In genomic region chr17:45518766-45519475, GRCm38 (mm10) we compare ENCODE assay signal across 22 mouse cellular contexts. TPM values are rescaled to one million over a fixed set of nuclear protein-coding genes. Genes with fewer than 3 reads are reported as not detected.
DNase-seq lines count a peak whose midpoint lies in the region; ATAC-seq lines count a peak whose summit lies in the region.
"Had no signal": no experiment of that assay in that cellular context is flagged by ENCODE, and none has a peak within 500 bp of the region (broad histone marks: within the 10 kb centered on the region; RNA-seq: fewer than 3 reads in every experiment).

No protein-coding gene starts in this region.

- peaks cover 5% of the 10 kb centered on the region; the same call in 1 of the 2 replicates for H3K36me3 ChIP-seq in hindbrain, embryonic 16.5 days (ENCODE audit: control insufficient read depth, insufficient read depth, low read length)
- H3K36me3 ChIP-seq: liver, embryonic 15.5 days; midbrain, embryonic 15.5 days had no signal

- WGBS in hindbrain, embryonic 16.5 days, result 72% methylated on average over 12 of the region's 12 CpGs

- no peaks in the 10 kb centered on the region for H3K9me3 ChIP-seq in hindbrain, embryonic 16.5 days (ENCODE audit: control insufficient read depth, low read length)
- H3K9me3 ChIP-seq: heart, embryonic 15.5 days; liver, embryonic 15.5 days; midbrain, embryonic 15.5 days had no signal

- H3K9ac ChIP-seq in hindbrain, embryonic 16.5 days (ENCODE audit: low read depth, low read length), result no peak overlapping the region
- H3K9ac ChIP-seq: heart, embryonic 15.5 days; liver, embryonic 15.5 days; midbrain, embryonic 15.5 days had no signal

- peaks cover 14% of the 10 kb centered on the region for H3K4me1 ChIP-seq in hindbrain, embryonic 16.5 days (ENCODE audit: control insufficient read depth, insufficient read depth, low read depth, low read length)
- H3K4me1 ChIP-seq: liver, embryonic 15.5 days had no signal

- H3K4me2 ChIP-seq in hindbrain, embryonic 16.5 days (ENCODE audit: low read length), result no peak overlapping the region
- H3K4me2 ChIP-seq: heart, embryonic 15.5 days; liver, embryonic 15.5 days; midbrain, embryonic 15.5 days had no signal

- intact Hi-C loops in left cerebral cortex, postnatal 4 days (cut with DNase I), result loop anchor here (5.0 kb wide), 1 partner anchor 33 kb away; no protein-coding TSS in a partner anchor

- ATAC-seq in cerebellum, adult (ENCODE audit: insufficient number of reproducible peaks, low FRiP score, low TSS enrichment), result peak; percentile 74
- peak; percentile 35 for ATAC-seq in hindbrain, embryonic 16.5 days
- ATAC-seq: activated CD4-positive, CD25-positive, alpha-beta regulatory T cell, adult 4 months; forebrain, embryonic 16.5 days; lung, postnatal 0 days; midbrain, embryonic 15.5 days; Patski had no signal

- no peak overlapping the region for H3K4me3 ChIP-seq in hindbrain, embryonic 16.5 days (ENCODE audit: low read length)
- H3K4me3 ChIP-seq: heart, embryonic 15.5 days; liver, embryonic 15.5 days; midbrain, embryonic 15.5 days had no signal

- no peaks in the 10 kb centered on the region for H3K27me3 ChIP-seq in hindbrain, embryonic 16.5 days (replicated peaks; ENCODE audit: control insufficient read depth, insufficient read depth, low read length)
- H3K27me3 ChIP-seq: midbrain, embryonic 15.5 days; Patski had no signal

- peak; percentile 90 for DNase-seq in left cerebral cortex, postnatal 4 days
- no peak for DNase-seq in left cerebral cortex, adult 11 months (ENCODE audit: low spot score)
- peak; percentile 96 for DNase-seq in cerebellum, adult 9-10 months
- no peak for DNase-seq in right cerebral cortex, adult 18-20 months
- DNase-seq in layer of hippocampus, adult 8-10 months (ENCODE audit: low spot score in 2 of 2), result no peak
- DNase-seq: adrenal gland, postnatal 25 days; heart, adult 11 months; kidney, adult 11 months had no signal

- H3K27ac ChIP-seq in hindbrain, embryonic 16.5 days (ENCODE audit: low read depth, low read length), result peak overlapping the region; percentile 49; the same call in 1 of the 2 replicates
- H3K27ac ChIP-seq: heart, embryonic 15.5 days; kidney, postnatal 0 days; liver, embryonic 15.5 days; midbrain, embryonic 15.5 days had no signal

RNA-seq across cellular contexts. Expression of gene Tcte1, which starts 4.3 kb away (rescaled TPM):
- total RNA-seq in left cerebral cortex, postnatal 4 days (2021), result under 1 TPM; 0.58 to 0.64 TPM
- polyA plus RNA-seq in hindbrain, embryonic 16.5 days (2015; fragmentation: Nextera tagmentation; extraction: Ambion mirVana), result 6.1 and 6.3 TPM in 2 replicates
- 1 to 10 TPM in 3 of 4 experiments, under 1 TPM in 1; 0.92 to 1.3 (median 1.1) TPM for total RNA-seq in layer of hippocampus, adult 8-10 months (2022)
- total RNA-seq: adrenal gland, postnatal 25 days; hematopoietic stem cell, adult 5-6 weeks; megakaryocyte progenitor cell, adult 5-6 weeks had no signal
- polyA plus RNA-seq: activated CD4-positive, CD25-positive, alpha-beta regulatory T cell, adult 4 months; C2C12; Patski; urinary bladder, adult 2 months had no signal

RNA-seq across cellular contexts. Expression of gene Aars2, which starts 12.3 kb away (rescaled TPM):
- total RNA-seq in left cerebral cortex, postnatal 4 days (2021), result 10 to 100 TPM; 24.2 to 26.2 TPM
- polyA plus RNA-seq in hindbrain, embryonic 16.5 days (2015; fragmentation: Nextera tagmentation; extraction: Ambion mirVana), result 20.6 and 21.7 TPM in 2 replicates
- 10 to 100 TPM; 21.8 to 30.6 (median 24.3) TPM for total RNA-seq in layer of hippocampus, adult 8-10 months (2022)

RNA-seq across cellular contexts. Expression of gene Tmem151b, which starts 30.6 kb away (rescaled TPM):
- total RNA-seq in left cerebral cortex, postnatal 4 days (2021), result 10 to 100 TPM; 90.3 to 92.2 TPM
- polyA plus RNA-seq in hindbrain, embryonic 16.5 days (2015; fragmentation: Nextera tagmentation; extraction: Ambion mirVana), result 29.3 and 31.7 TPM in 2 replicates
- 100 to 1,000 TPM in 3 of 4 experiments, 10 to 100 TPM in 1; 91.5 to 121 (median 111) TPM for total RNA-seq in layer of hippocampus, adult 8-10 months (2022)
- polyA plus RNA-seq: activated CD4-positive, CD25-positive, alpha-beta regulatory T cell, adult 4 months had no signal

RNA-seq across cellular contexts. Expression of gene Nfkbie, which starts 36.6 kb away (rescaled TPM):
- total RNA-seq in left cerebral cortex, postnatal 4 days (2021), result 1 to 10 TPM; 2.4 to 2.7 TPM
- polyA plus RNA-seq in hindbrain, embryonic 16.5 days (2015; fragmentation: Nextera tagmentation; extraction: Ambion mirVana), result 6.1 and 6.8 TPM in 2 replicates
- 1 to 10 TPM; 2.3 to 3.3 (median 2.7) TPM for total RNA-seq in layer of hippocampus, adult 8-10 months (2022)

RNA-seq across cellular contexts. Expression of gene Spats1, which starts 43.7 kb away (rescaled TPM):
- total RNA-seq in left cerebral cortex, postnatal 4 days (2021), result 1 to 10 TPM; 2.0 to 3.0 TPM
- polyA plus RNA-seq in hindbrain, embryonic 16.5 days (2015; fragmentation: Nextera tagmentation; extraction: Ambion mirVana), result 2.4 and 3.5 TPM in 2 replicates
- total RNA-seq in layer of hippocampus, adult 8-10 months (2022), result 1 to 10 TPM; 5.0 to 7.8 (median 5.9) TPM
- total RNA-seq: hematopoietic stem cell, adult 5-6 weeks; megakaryocyte progenitor cell, adult 5-6 weeks had no signal

Comparison
In these comparisons a context has a peak if more than half of its experiments do, and no peak if none do; other contexts are left out.
1. DNase-seq: peak in left cerebral cortex, postnatal 4 days (single experiment) and cerebellum, adult 9-10 months (single experiment); none in left cerebral cortex, adult 11 months (single experiment), right cerebral cortex, adult 18-20 months (single experiment) and layer of hippocampus, adult 8-10 months (0 of 2).